Mouse (Mus musculus) liver, embryonic 14.5 days (tissue): ENCODE data around the gene Acaa1a. TPM values are rescaled to one million over a fixed set of nuclear protein-coding genes. Genes with fewer than 3 reads are reported as not detected.

ENCODE experiments used
- ATAC-seq: fragments of 200-750 bp; cut with Nextera tagmentation; 2 replicates; pipeline ENCODE4 v1.8.0; 2017; ENCODE audit warnings: moderate number of reproducible peaks, mild to moderate bottlenecking, moderate library complexity; ENCODE audit not compliant: insufficient read depth
- DNase-seq, 3 experiments: peaks; one replicate each; pipeline ENCODE4 v3.0.0-alpha.2; 2012 to 2013; ENCODE audit warnings: low read depth in 3 of 3, low spot score in 3 of 3
- H3K27ac ChIP-seq: fragments of 300-500 bp; sonication (generic); 2 replicates; pipeline ENCODE4 v1.5.1; 2014; ENCODE audit warnings: moderate library complexity, mild to moderate bottlenecking, control low read depth, inconsistent platforms
- H3K27me3 ChIP-seq: fragments of 300-500 bp; sonication (generic); 2 replicates; pipeline ENCODE4 v1.6.1; 2014; ENCODE audit warnings: mild to moderate bottlenecking, low read length, moderate library complexity; ENCODE audit not compliant: control insufficient read depth, insufficient read depth
- H3K36me3 ChIP-seq: fragments of 300-500 bp; sonication (generic); replicated peaks from 2 replicates; pipeline ENCODE4 v1.6.1; 2014; ENCODE audit warnings: low read depth; ENCODE audit not compliant: control insufficient read depth, insufficient read depth
- H3K4me1 ChIP-seq, 2 experiments: fragments of 200-500 bp in 1 of 2; fragments of 300-500 bp in 1 of 2; sonication (generic) in 1 of 2; replicated peaks; 2 replicates each; pipeline ENCODE4 v1.6.1; 2012 to 2014; ENCODE audit warnings: antibody characterized with exemption in 1 of 2, inconsistent platforms in 1 of 2, low read length in 1 of 2; ENCODE audit not compliant: control insufficient read depth in 2 of 2, insufficient read depth in 2 of 2
- H3K4me2 ChIP-seq: fragments of 300-500 bp; sonication (generic); 2 replicates; pipeline ENCODE4 v1.6.1; 2014; ENCODE audit warnings: low read depth, mild to moderate bottlenecking, control low read depth, moderate library complexity
- H3K4me3 ChIP-seq, 2 experiments: fragments of 200-500 bp in 1 of 2; fragments of 300-500 bp in 1 of 2; sonication (generic) in 1 of 2; 2 replicates each; pipeline ENCODE4 v1.5.1; 2012 to 2014; ENCODE audit warnings: low read depth in 2 of 2, low read length in 2 of 2, mild to moderate bottlenecking in 2 of 2, control low read depth in 1 of 2, inconsistent platforms in 1 of 2, moderate library complexity in 1 of 2; ENCODE audit not compliant: insufficient read depth in 1 of 2
- H3K9ac ChIP-seq: fragments of 300-500 bp; sonication (generic); replicated peaks from 2 replicates; pipeline ENCODE4 v1.6.1; 2014; ENCODE audit warnings: mild to moderate bottlenecking, control low read depth, moderate library complexity
- H3K9me3 ChIP-seq: fragments of 300-500 bp; sonication (generic); 2 replicates; pipeline ENCODE4 v1.6.1; 2016; ENCODE audit warnings: low read length, mixed read lengths; ENCODE audit not compliant: control insufficient read depth
- CTCF ChIP-seq: IDR thresholded peaks from 2 replicates; pipeline ENCODE4 v1.5.1; 2016; ENCODE audit warnings: antibody characterized with exemption, low read depth, control low read depth
- EP300 ChIP-seq: IDR thresholded peaks from 2 replicates; pipeline ENCODE4 v1.6.1; 2016; ENCODE audit warnings: antibody characterized with exemption, low read depth
- WGBS: fragments of 180-500 bp; shearing (Covaris S2); extraction: QIAGEN DNeasy Blood & Tissue Kit; methylation state at CpG from one replicate; pipeline ENCODE4 v1.1.7; 2014; ENCODE audit not compliant: insufficient replicate concordance; 5-methylcytosine and 5-hydroxymethylcytosine counted together
- polyA plus RNA-seq, 2 experiments: library from polyadenylated mRNA; depleted of rRNA in 1 of 2; stranded (reverse) in 1 of 2; unstranded in 1 of 2; fragments of >200 nt; fragmentation: Nextera tagmentation in 1 of 2; extraction: Ambion mirVana in 1 of 2; gene quantifications; 2 replicates each; pipeline versions ENCODE4 v1.2.1 to v1.2.3; 2012 to 2014

Acaa1a gene
- polyA plus RNA-seq, 2 experiments = 26.6 to 28.4 TPM

DNA sequence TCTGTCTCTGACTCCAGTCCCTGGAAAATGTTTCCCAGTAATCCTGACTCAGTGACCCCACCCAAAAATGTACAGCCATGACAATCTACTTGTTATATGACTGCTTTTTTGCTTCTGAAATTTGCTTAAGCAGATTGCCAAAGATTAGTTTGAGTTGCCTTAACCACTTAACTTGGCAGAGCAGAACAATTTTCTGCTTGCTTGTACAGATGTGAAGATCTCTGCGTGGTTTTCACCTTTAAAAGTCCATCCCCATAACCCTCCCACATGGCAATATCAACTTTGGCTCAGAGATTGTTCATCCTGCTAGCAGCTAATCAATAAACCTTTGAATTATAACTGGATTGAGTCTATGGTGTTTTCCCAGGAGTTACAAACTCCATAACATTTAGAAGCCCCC, 30.4 kb upstream of the Acaa1a start:
- no peak overlapping the region for H3K4me3 ChIP-seq
- peaks cover 0 to 8% of the 10 kb centered on the region in 2 experiments; a peak in 2 of 4 replicates for H3K4me1 ChIP-seq
- H3K27ac ChIP-seq = no peak overlapping the region
- no peak for DNase-seq
- ATAC-seq = no peak
- no peaks in the 10 kb centered on the region for H3K9me3 ChIP-seq
- 72% methylated on average over 1 of the region's 1 CpGs for WGBS
- no peak overlapping the region for H3K4me2 ChIP-seq
- no peaks in the 10 kb centered on the region for H3K36me3 ChIP-seq
- no peaks in the 10 kb centered on the region for H3K27me3 ChIP-seq
- TF ChIP-seq CTCF (no peak), EP300 (no peak)
- no peak overlapping the region for H3K9ac ChIP-seq

DNA sequence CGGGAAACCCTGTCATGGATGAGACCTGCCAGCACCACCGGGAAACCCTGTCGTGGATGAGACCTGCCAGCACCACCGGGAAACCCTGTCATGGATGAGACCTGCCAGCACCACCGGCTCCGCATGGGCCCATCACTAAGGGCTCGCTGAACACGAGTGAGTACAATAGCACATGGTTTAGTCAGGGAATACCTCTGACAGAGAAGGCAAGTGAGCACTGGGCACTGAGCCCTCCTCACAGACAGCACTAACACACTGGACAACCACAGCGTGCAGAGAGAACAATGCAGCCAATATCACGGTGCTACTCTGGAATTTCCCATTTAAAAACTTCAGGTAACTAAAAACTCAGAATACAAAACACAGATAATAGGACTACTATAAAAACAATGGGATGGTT, 26.4 kb upstream of the Acaa1a start:
- H3K4me2 ChIP-seq = no peak overlapping the region
- no peak for DNase-seq
- WGBS = 84% methylated on average over 10 of the region's 10 CpGs
- TF ChIP-seq EP300 (no peak), CTCF (no peak)
- peaks cover 0 to 7% of the 10 kb centered on the region in 2 experiments; a peak in 2 of 4 replicates for H3K4me1 ChIP-seq
- no peak overlapping the region for H3K9ac ChIP-seq
- H3K27ac ChIP-seq = no peak overlapping the region
- no peak overlapping the region for H3K4me3 ChIP-seq
- no peaks in the 10 kb centered on the region for H3K9me3 ChIP-seq
- ATAC-seq = no peak
- H3K36me3 ChIP-seq = no peaks in the 10 kb centered on the region
- no peaks in the 10 kb centered on the region for H3K27me3 ChIP-seq

DNA sequence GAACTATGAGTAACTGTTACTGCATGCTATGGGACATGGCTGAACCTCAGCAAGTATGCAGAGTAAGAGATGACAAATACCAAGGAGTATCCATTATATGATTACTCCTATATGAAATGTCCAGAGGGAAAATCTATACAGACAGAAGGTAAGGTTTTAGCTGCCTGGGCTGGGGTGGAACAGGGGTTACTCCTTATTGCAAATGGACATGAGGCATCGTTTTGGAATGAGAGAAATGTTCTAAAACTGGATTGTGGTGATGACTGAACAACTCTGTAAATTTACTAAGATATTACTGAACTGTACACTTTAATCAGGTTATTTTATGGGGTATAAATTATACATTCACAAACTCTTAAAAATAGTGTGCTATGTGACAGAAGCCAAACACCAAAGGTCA, 20.6 kb upstream of the Acaa1a start:
- 76% methylated on average over 1 of the region's 1 CpGs for WGBS
- Histone ChIP-seq H3K4me1 (peaks cover 10 to 12% of the 10 kb centered on the region in 2 experiments; a peak in 3 of 4 replicates), H3K9ac (no peak overlapping the region), H3K9me3 (no peaks in the 10 kb centered on the region), H3K36me3 (no peaks in the 10 kb centered on the region), H3K27ac (no peak overlapping the region), H3K27me3 (no peaks in the 10 kb centered on the region), H3K4me3 (no peak overlapping the region), H3K4me2 (no peak overlapping the region)
- no peak for TF ChIP-seq EP300
- no peak for TF ChIP-seq CTCF
- no peak for ATAC-seq
- DNase-seq = no peak

DNA sequence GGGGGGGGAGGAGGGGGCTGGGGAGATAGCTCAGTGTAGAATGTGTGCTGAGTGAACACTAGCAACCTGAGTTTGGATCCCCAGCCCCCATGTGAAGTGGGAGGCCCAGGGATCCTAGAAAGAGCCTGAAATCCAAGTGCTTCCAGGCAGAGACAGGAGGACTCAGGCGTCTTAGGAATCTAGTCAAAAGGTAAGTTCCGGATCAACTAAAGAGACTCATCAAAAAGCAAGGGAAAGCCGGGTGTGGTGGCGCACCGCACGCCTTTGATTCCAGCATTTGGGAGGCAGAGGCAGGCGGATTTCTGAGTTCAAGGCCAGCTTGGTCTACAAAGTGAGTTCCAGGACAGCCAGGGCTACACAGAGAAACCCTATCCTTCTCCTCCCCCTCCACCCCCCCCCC, 19.0 kb upstream of the Acaa1a start:
- TF ChIP-seq CTCF (no peak), EP300 (no peak)
- Histone ChIP-seq H3K27me3 (no peaks in the 10 kb centered on the region), H3K9ac (no peak overlapping the region), H3K4me1 (peaks cover 11 to 18% of the 10 kb centered on the region in 2 experiments; a peak in 3 of 4 replicates), H3K9me3 (no peaks in the 10 kb centered on the region), H3K36me3 (no peaks in the 10 kb centered on the region), H3K4me3 (0 out of 4 replicates have a peak overlapping the region, but pooled peaks of 1 of the 2 experiments have one; percentile 83), H3K4me2 (peak overlapping the region; percentile 99), H3K27ac (no peak overlapping the region)
- no peak for DNase-seq
- 74% methylated on average over 7 of the region's 7 CpGs for WGBS
- ATAC-seq = no peak

DNA sequence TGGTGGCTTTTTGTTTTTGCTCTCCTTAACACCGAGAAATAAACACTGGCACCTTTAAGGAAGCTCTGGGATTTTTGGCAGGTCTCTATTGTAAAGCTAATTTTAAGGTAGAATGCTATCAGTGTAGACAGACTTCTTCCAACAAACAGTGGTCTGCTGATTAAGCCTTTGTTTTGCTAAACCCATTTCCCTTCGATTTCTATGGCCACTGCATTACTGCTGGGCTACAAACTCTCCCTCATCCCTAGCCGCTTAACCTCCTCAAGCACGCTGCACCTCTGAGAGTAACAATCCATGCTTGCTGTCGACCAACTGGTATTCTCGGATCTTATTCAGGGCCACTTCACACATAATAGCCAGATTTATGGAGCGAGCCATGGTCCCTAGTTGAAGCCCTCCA, 18.5 kb upstream of the Acaa1a start:
- Histone ChIP-seq H3K27me3 (no peaks in the 10 kb centered on the region), H3K27ac (peak overlapping the region; percentile 8; the same call in 1 of the 2 replicates), H3K4me3 (peak overlapping the region; percentile 82 to 83), H3K9ac (peak overlapping the region; percentile 94), H3K9me3 (no peaks in the 10 kb centered on the region), H3K4me2 (peak overlapping the region; percentile 99), H3K4me1 (peaks cover 11 to 18% of the 10 kb centered on the region in 2 experiments; a peak in 3 of 4 replicates), H3K36me3 (no peaks in the 10 kb centered on the region)
- DNase-seq (no peak), ATAC-seq (no peak)
- no peak for TF ChIP-seq CTCF
- no peak for TF ChIP-seq EP300
- WGBS = 10% methylated on average over 7 of the region's 7 CpGs
